Mouse (Mus musculus): ENCODE measurements around the gene Gm21904.
"Not testable (repeated sequence)": the region's sequence is repeated elsewhere in the genome, so short reads cannot be mapped to it uniquely, and the experiment has no call there.

The Gm21904 gene

DNA sequence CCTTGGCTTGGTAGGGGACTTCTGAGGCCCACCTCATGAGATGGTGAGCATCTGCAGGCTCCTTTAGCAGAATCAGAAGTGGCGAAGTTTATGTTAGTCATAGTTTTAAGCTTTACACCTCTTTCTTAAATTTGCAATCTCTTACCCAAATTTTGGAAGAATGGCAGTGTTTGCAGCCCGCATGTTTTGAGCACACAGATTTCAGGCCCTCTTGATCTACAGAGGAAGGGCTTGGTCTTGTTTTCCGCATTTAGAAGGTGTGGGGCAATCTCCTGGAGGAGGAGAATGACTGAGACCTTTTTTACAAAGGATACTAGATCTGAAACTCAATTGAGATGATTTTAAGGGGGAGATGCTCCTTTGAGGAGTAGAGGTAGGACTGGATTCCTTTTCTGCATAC is at the start of gene Gm21904:
Gene Gm21904 (minus strand): TSS at position 101 of the 400 bp plus-strand sequence.
- not testable (repeated sequence) for DNase-seq

DNA sequence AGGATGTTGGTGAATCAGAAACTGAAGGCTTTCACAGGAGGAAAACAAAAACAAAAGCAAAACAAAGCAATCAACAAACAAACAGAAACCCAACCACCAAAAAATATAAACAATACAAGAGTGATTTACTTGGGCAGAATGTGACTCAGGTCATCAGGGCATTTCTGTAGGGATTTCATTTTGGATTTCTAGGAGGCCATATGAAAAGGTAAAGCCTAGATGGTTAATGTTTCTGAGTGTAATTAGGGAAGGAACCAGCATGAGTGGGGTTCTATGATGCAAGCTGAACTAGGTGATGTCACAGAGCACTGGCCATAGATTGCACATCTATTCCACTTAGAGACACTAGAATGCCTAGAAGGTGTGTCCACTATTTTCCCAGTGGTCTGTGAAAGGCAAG is 28.4 kb upstream of the Gm21904 start, which contains the start of the genes Gm20772 and Gm20831:
Gene Gm20772 (plus strand): TSS at position 301 of the 400 bp plus-strand sequence.
Gene Gm20831 (plus strand): TSS at position 301 of the 400 bp plus-strand sequence.
- DNase-seq: not testable (repeated sequence)

Measured in cerebellum, postnatal 10 days (tissue).